Mouse (Mus musculus) v-Abl transformed pro-B cells (cell line): ENCODE results near the gene Tmod3.
"Not testable (repeated sequence)": the region's sequence is repeated elsewhere in the genome, so short reads cannot be mapped to it uniquely, and the experiment has no call there.

ENCODE experiments used
- in situ Hi-C, 2 experiments: fragments of 400-800 bp; cut with MboI; formaldehyde crosslinking; loops; one replicate each; pipeline ENCODE4 v1.15.1; 2025; ENCODE audit not compliant: unreplicated experiment in 2 of 2

Tmod3 gene

GRCm38 (mm10) chr9:75517751-75518150, 41.7 kb downstream of the Tmod3 start:
- in situ Hi-C loops: loop anchor here (5.0 to 25.0 kb wide), 3 partner anchors 153 to 720 kb away; no protein-coding TSS in a partner anchor

DNA sequence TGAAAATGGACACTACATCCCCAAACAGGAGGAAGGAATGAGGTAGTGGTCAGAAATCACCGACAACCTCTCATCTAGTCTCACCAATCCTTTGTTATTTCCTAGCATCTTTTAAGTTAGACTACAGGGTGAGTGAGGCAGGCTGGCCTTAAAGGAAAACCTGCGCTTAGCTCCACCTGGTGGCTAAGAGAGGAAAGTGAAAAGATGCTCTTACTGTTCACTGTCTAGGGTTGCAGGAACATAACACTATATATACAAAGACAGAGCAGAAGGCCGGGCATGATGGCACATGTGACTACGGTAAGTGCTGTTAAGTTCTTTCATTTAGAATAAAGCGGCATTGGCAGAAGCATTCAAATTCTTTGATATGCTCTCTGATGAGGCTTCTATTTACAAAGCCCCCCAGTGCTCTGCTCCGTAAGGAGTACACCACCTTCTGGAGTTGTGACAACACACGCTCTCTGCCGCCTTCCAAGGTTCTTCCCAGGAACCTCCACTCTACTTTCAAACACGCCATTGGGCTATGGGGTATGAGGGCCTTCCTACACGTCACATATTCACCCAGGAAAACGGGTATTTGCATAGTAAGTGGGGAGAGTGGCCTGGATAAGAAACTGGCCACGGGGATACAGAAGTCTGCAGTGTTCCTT, 43.9 kb downstream of the Tmod3 start:
- in situ Hi-C loops: loop anchor here (5.0 to 25.0 kb wide), 3 partner anchors 151 to 722 kb away; no protein-coding TSS in a partner anchor

DNA sequence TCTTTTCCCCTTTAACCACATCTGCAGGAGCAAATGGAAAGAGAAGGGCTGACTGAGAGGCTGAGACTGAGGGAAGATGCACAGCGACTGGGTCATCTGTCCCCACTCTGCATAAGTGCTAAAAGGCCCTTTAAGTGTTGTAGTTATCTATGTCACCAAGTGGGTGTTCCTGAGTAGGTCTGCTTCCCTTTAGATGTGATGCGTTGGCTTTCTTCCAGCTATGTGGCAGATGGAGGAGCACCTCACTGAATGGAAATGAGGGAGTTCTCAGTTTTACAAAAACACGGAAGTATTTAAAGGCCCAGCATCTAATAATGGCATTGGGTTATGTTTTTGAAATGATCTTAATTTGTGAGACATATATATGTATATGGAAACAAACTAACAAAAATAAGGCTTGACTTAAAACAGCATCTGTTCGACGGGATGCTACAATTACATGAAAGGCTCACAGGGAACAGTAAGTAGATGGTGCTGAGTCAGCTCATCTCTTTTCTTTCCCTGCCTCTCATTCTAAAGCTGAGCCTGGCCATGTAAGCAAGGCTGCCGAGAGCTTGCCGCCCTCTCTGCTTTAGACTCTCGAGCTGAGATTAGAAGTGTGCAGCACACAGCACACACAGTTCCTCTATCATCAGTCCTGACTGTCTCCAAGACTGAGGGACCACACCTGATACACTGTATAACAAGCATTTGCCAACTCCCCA, 48.1 kb downstream of the Tmod3 start:
- in situ Hi-C loops: loop anchor here (5.0 to 25.0 kb wide), 3 partner anchors 147 to 726 kb away; no protein-coding TSS in a partner anchor

GRCm38 (mm10) chr9:75504311-75504710, 55.1 kb downstream of the Tmod3 start:
- in situ Hi-C loops: loop anchor here in 1 of 2 experiments (25.0 kb wide), 1 partner anchor 733 kb away; no protein-coding TSS in a partner anchor

- in situ Hi-C loops: no loop called here
Measured at GRCm38 (mm10) chr9:75498571-75498970, 60.9 kb downstream of the Tmod3 start.

- in situ Hi-C loops: no loop called here
Measured at GRCm38 (mm10) chr9:75495945-75496344, 63.5 kb downstream of the Tmod3 start.

- in situ Hi-C loops: no loop called here
Measured at GRCm38 (mm10) chr9:75494407-75495005, 65.0 kb downstream of the Tmod3 start.

- in situ Hi-C loops: not testable (repeated sequence)
Measured at GRCm38 (mm10) chr9:75488255-75488654, 71.2 kb downstream of the Tmod3 start.

GRCm38 (mm10) chr9:75485231-75485630, 74.2 kb downstream of the Tmod3 start:
- in situ Hi-C loops: no loop called here

DNA sequence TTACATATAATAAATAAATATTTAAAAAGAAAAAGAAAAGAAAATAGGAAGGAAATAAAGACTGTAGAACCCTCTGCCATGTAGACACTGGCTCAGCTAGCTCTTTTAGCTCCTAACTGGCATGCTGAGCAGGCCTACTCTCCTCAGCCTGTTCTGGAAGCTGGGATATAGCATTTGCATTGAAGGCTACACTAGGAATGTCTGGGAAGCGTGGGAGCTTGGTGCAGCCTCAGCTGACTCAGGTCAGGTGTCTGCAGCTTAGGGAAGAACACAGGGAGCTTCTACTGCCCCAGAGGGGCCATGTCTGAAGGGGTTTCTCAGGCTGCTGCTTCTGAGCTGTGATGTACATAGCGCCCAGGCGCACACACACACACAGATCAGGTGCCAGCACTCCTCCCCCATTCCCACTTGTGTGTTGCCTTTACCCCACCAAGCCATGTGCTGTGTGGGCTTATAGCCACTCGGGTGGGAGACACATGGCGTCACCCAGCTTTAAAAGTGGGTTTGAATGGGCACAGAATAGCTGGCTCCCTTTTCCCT, 78.9 kb downstream of the Tmod3 start:
- in situ Hi-C loops: no loop called here

GRCm38 (mm10) chr9:75479106-75479725, 80.2 kb downstream of the Tmod3 start:
- in situ Hi-C loops: no loop called here

GRCm38 (mm10) chr9:75477212-75477611, 82.2 kb downstream of the Tmod3 start:
- in situ Hi-C loops: no loop called here

GRCm38 (mm10) chr9:75468297-75468696, 91.2 kb downstream of the Tmod3 start:
- in situ Hi-C loops: no loop called here

DNA sequence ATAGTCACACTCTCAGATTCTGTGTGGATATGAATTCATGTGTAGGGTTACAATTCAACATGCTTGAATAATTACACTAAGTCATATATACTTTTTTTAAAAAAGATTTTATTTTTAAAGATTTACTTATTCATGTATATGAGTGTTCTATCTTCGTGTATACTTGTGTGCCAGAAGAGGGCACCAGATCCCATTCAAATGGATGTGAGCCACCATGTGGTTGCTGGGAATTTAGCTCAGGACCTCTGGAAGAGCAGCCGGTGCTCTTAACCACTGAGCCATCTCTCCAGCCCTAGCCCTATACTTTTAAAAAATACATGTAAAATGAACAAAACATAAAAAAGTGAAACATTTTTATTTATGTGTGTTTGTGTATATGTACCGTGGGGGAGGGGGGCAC, 91.9 kb downstream of the Tmod3 start:
- in situ Hi-C loops: no loop called here

GRCm38 (mm10) chr9:75466641-75467040, 92.8 kb downstream of the Tmod3 start:
- in situ Hi-C loops: no loop called here

DNA sequence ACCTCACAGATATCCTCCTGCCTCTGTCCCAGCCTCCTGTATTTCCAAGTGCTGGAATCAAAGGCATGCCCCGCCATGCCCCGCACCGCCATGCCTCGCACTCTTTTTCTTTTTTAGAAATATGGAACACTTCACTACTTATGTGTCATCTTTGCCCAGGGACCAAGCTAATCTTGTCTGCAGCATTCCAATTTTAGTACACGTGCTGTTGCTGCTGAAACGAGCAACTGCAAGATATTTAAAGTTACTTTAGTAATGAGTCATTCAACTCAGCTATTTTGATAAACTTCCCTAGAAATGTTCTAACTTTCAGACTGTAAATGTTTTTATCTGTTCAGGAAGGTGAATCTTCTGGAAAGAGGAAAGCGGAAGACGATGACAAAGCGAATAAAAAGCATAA, 93.6 kb downstream of the Tmod3 start:
- in situ Hi-C loops: no loop called here

- in situ Hi-C loops: no loop called here
Measured at GRCm38 (mm10) chr9:75463050-75463660, 96.3 kb downstream of the Tmod3 start.

DNA sequence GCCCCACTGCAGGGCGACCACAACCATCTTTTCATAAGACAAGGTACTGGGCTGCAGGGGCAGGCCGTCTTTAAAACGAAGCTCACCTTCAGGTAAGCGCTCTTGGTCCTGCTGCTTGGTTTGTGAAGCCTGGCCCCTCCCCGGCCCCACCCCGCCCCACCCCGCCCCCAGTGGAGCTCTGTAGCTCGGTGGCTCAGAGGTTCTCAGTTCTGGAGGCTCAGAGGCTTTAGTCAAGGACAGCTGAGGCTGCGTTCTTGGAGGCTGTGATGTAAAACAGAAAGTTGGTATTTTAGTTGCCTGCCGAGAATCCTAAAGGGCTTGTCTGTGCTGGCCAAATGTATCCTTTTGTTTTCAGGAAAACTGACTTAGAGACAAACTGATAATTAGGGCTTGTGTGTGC, 103.8 kb downstream of the Tmod3 start:
- in situ Hi-C loops: no loop called here

DNA sequence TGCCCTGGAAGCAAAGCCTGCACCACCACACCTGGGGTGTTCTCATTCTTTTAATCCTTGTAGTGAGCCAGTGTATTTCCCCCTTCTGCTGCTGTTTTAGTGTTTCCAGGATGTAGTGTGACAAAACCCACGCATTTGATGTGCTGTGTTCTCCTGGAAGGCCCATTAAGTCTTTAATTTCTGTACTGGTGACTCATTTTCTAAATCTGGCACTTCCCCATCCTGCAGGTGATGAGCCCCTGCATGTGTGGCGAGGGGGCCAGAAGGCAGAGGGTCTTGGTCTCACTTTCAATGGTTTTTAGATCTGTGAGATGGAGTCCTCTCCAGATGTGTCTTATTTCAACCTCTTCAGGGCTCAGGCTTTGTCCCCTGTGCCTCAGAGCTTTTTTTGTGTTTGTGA, 105.5 kb downstream of the Tmod3 start:
- in situ Hi-C loops: no loop called here

DNA sequence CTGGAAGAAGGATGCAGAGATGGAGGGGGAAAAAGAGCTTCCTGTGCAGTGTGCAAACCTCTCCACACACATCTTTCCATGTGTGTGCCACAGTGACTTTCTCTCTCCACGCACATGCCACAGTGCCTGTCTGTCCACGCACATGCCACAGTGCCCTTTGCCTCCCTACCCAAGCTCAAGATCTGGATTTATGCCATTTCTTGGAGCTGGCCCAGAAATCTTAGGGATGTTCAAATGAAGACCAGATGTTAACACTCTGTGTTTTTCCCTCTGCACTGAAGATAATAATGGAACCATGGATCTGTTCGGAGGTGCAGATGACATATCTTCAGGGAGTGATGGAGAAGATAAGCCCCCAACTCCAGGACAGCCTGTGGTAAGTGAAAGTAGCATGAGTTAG, 111.4 kb downstream of the Tmod3 start:
- in situ Hi-C loops: loop anchor here in 1 of 2 experiments (10.0 kb wide), 1 partner anchor 413 kb away; the partner anchor contains the start of gene Arpp19
